Mouse (Mus musculus) embryonic facial prominence, embryonic 15.5 days (tissue): ENCODE data around the gene Fbf1. TPM values are rescaled to one million over a fixed set of nuclear protein-coding genes. Genes with fewer than 3 reads are reported as not detected.
A peak's percentile ranks its signal among the peaks of the same experiment; 100 is the strongest.

Experiments used
- ATAC-seq: fragments of 200-750 bp; cut with Nextera tagmentation; 2 replicates; pipeline ENCODE4 v1.8.0; 2017; ENCODE audit warnings: low read depth, moderate TSS enrichment; ENCODE audit not compliant: insufficient number of reproducible peaks, low FRiP score, low TSS enrichment
- H3K27ac ChIP-seq: fragments of 300-500 bp; sonication (generic); replicated peaks from 2 replicates; pipeline ENCODE4 v1.5.1; 2015; ENCODE audit warnings: mild to moderate bottlenecking, inconsistent platforms
- H3K27me3 ChIP-seq: fragments of 300-500 bp; sonication (generic); 2 replicates; pipeline ENCODE4 v1.6.1; 2015; ENCODE audit warnings: inconsistent platforms
- H3K36me3 ChIP-seq: fragments of 300-500 bp; sonication (generic); 2 replicates; pipeline ENCODE4 v1.6.1; 2015; ENCODE audit warnings: mild to moderate bottlenecking, inconsistent platforms
- H3K4me1 ChIP-seq: fragments of 300-500 bp; sonication (generic); 2 replicates; pipeline ENCODE4 v1.6.1; 2015; ENCODE audit warnings: inconsistent platforms
- H3K4me2 ChIP-seq: fragments of 300-500 bp; sonication (generic); replicated peaks from 2 replicates; pipeline ENCODE4 v1.6.1; 2015; ENCODE audit warnings: mild to moderate bottlenecking, inconsistent platforms
- H3K4me3 ChIP-seq: fragments of 300-500 bp; sonication (generic); replicated peaks from 2 replicates; pipeline ENCODE4 v1.5.1; 2015; ENCODE audit warnings: mild to moderate bottlenecking, inconsistent platforms
- H3K9ac ChIP-seq: fragments of 300-500 bp; sonication (generic); 2 replicates; pipeline ENCODE4 v1.6.1; 2015; ENCODE audit warnings: inconsistent platforms
- H3K9me3 ChIP-seq: fragments of 300-500 bp; sonication (generic); replicated peaks from 2 replicates; pipeline ENCODE4 v1.6.1; 2016; ENCODE audit warnings: inconsistent platforms
- WGBS: fragments of 180-500 bp; shearing (Covaris S2); methylation state at CpG from one replicate; pipeline ENCODE4 v1.1.7; 2015; 5-methylcytosine and 5-hydroxymethylcytosine counted together
- polyA plus RNA-seq: library from polyadenylated mRNA; unstranded; fragments of >200 nt; fragmentation: Nextera tagmentation; extraction: Ambion mirVana; gene quantifications from 2 replicates; pipeline ENCODE4 v1.2.1, GENCODE M21; 2015

The Fbf1 gene
- polyA plus RNA-seq: 36.9 and 44.9 TPM in 2 replicates

DNA sequence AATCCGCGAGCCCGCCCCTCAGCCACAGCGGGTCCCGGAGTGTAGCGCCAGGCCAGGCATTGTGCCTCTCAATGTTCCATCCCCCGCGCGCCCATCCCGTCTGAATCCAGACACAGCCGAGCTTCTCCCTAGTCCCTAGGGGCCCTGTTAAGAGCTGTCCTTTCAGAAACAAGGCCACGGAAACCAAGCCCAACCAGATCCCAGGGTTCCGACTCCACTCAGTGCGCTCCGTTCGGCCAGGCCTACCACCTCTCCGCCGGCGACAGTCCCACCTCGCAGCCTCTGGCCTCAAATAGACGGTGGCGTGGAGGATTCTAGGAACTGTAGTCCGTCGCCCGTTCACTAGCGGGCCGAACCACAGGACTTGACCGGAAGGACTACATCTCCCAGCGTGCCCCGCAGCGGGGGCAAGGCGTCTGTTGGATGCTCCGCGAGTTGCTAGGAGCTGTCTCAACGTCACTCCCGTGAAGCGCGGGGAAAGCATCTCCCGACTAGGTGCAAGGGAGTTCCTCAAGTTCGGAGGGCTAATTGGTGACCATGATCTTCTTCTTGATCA lies at the start of gene Fbf1:
Gene Fbf1, minus strand, starts transcription at position 283 of the 556 bp plus-strand sequence.
- under 1% methylated on average over 40 of the region's 40 CpGs for WGBS
- peak; percentile 97 for ATAC-seq

DNA sequence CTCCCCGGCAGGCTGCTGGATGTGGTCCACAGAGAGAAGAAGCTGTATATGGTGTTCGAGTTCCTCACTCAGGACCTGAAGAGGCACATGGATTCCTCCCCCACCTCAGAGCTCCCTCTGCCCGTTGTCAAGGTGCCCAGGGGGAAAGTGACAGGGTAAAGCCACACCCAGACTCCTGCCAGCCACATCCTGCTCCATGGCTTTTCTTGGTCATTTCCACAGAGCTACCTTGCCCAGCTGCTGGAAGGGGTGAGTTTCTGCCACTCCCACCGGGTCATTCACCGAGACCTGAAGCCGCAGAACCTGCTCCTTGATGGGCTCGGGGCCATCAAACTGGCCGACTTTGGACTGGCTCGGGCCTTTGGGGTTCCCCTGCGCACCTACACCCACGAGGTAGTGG lies 48.6 kb upstream of the Fbf1 start:
- no peak overlapping the region for H3K4me3 ChIP-seq
- no peak for ATAC-seq
- H3K36me3 ChIP-seq: no peaks in the 10 kb centered on the region
- H3K4me2 ChIP-seq: no peak overlapping the region
- no peak overlapping the region for H3K27ac ChIP-seq
- WGBS: 74% methylated on average over 11 of the region's 11 CpGs
- H3K27me3 ChIP-seq: peaks cover 11% of the 10 kb centered on the region; the same call in 1 of the 2 replicates
- H3K9me3 ChIP-seq: no peaks in the 10 kb centered on the region
- H3K4me1 ChIP-seq: peaks cover 19% of the 10 kb centered on the region
- H3K9ac ChIP-seq: no peak overlapping the region

More for the DNA sequence above, at the start of gene Fbf1:
- Histone ChIP-seq H3K36me3 (peaks cover 37% of the 10 kb centered on the region), H3K9ac (peak within 1 kb of the TSS; percentile 74), H3K9me3 (no peaks in the 10 kb centered on the region), H3K4me3 (peak within 1 kb of the TSS; percentile 79), H3K27ac (peak within 1 kb of the TSS; percentile 95), H3K4me1 (peaks cover 12% of the 10 kb centered on the region), H3K4me2 (peak within 1 kb of the TSS; percentile 70), H3K27me3 (no peaks in the 10 kb centered on the region)

DNA sequence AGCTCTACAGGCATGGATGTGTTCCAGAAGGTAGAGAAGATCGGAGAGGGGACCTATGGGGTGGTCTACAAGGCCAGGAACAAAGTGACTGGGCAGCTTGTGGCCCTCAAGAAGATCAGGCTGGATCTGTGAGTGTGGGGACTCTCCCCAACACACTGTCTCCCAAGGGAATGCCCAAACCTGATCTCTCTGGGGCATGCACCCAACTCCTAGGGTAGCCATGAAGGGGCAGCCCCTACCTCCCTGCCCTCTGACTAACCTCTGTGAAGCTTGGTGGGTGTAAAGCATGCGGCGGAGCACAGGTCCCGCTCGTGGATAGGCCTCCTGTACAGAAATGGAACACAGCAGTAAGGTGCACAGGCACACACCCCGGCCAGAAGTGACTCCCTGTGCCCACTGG lies 48.0 kb upstream of the Fbf1 start:
- ATAC-seq: no peak
- no peak overlapping the region for H3K9ac ChIP-seq
- no peak overlapping the region for H3K4me3 ChIP-seq
- peaks cover 23% of the 10 kb centered on the region for H3K4me1 ChIP-seq
- no peaks in the 10 kb centered on the region for H3K9me3 ChIP-seq
- H3K4me2 ChIP-seq: no peak overlapping the region
- H3K27ac ChIP-seq: no peak overlapping the region
- peaks cover 5% of the 10 kb centered on the region; the same call in 1 of the 2 replicates for H3K27me3 ChIP-seq
- no peaks in the 10 kb centered on the region for H3K36me3 ChIP-seq
- 95% methylated on average over 6 of the region's 6 CpGs for WGBS

DNA sequence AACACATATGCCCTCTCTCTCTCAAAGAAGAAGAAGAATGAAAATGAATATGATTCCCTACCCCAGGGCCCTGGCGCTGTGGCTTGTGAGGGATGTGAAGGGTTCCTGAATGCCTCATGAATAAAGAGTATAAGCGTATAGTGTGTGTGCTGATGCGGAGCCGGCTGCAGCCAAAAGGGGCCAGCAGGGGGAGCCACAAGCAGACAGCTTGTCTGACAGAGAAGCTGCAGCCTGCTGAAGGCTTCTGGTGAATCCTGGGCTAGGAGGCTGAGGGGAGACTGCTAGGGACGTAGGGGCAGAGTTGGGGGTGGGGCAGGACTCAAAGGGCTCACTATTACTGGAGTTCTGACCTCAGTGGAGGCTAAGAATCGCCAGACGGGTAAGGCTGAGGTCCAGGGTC lies 47.2 kb upstream of the Fbf1 start:
- ATAC-seq: no peak
- Histone ChIP-seq H3K27me3 (no peaks in the 10 kb centered on the region), H3K4me1 (peaks cover 23% of the 10 kb centered on the region), H3K4me3 (no peak overlapping the region), H3K27ac (no peak overlapping the region), H3K9ac (no peak overlapping the region), H3K4me2 (no peak overlapping the region), H3K9me3 (no peaks in the 10 kb centered on the region), H3K36me3 (no peaks in the 10 kb centered on the region)
- WGBS: 83% methylated on average over 7 of the region's 7 CpGs

DNA sequence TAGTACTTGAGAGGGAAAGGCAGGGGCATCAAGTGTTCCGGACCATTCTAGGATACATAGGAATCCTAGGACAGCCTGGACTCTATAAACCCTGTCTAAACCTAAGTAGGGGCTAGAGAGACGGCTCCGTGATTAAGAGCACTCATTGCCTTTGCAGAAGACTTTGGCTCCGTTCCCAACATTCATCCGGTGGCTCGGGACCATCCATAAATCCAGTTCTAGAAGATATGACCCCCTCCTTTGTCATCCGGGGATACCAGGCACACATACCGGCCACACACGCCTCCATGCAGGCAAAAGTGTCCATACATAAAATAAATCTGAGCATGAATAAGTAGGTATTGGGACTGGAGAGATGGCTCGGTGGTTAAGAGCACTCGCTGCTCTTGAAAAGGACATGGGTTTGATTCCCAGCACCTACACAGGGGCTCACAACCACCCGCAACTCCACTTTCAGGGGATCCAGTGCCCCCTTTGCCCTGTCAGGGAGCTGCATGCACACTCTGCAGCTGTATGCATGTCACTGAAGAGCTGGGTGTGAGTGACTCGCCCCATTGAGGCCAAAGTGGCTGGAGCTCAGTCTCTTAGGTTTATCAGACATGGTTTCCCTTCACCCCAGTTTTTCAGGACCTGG lies 46.0 kb upstream of the Fbf1 start:
- Histone ChIP-seq H3K27me3 (no peaks in the 10 kb centered on the region), H3K9ac (no peak overlapping the region), H3K4me2 (no peak overlapping the region), H3K27ac (no peak overlapping the region), H3K36me3 (no peaks in the 10 kb centered on the region), H3K9me3 (no peaks in the 10 kb centered on the region), H3K4me1 (peaks cover 12% of the 10 kb centered on the region), H3K4me3 (no peak overlapping the region)
- WGBS: 90% methylated on average over 13 of the region's 13 CpGs
- ATAC-seq: no peak

DNA sequence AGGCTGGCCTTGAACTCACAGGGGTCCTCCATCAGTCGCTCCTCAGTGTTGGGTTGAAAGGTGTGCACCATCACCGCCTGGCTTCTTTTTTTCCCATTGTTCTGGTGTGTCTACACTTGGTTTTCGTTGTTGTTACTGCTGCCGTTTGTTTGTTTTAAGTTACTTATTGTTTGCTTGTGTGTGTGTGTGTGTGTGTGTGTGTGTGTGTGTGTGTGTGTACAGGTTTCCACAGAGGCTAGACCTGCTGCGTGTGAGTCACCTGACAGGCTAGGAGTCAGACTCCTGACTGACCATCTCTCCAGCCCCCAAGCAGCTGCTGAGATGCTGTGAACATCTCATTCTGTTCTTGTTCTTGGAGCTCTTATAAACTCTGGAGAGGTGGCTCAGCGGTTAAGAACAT lies 44.9 kb upstream of the Fbf1 start:
- H3K36me3 ChIP-seq: no peaks in the 10 kb centered on the region
- WGBS: 88% methylated on average over 6 of the region's 6 CpGs
- ATAC-seq: no peak

DNA sequence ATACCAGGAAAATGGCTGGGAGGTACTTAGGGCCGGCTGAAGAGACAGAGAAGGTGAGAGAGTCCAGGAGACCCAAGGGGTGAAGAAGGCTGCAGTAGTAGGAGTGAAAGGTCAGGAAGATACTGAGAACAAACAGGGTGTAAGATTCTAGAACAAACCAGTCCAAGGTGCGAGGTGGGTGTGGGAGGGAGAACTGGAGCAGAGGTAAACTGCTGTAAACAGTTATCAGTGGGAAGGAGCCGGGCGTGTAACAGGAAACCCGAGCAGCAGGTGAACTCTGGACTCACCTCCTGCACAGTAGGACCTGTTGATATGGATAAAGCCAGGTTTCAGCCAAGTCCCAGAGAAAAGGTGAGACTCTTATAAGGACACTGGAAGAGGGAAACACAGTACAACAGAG lies 42.7 kb upstream of the Fbf1 start:
- Histone ChIP-seq H3K36me3 (peaks cover 18% of the 10 kb centered on the region), H3K9ac (no peak overlapping the region), H3K4me1 (0 out of 2 replicates have a peak, but pooled peaks cover 4% of the 10 kb centered on the region), H3K27ac (no peak overlapping the region), H3K9me3 (no peaks in the 10 kb centered on the region), H3K27me3 (no peaks in the 10 kb centered on the region), H3K4me2 (no peak overlapping the region), H3K4me3 (no peak overlapping the region)
- ATAC-seq: no peak
- WGBS: 66% methylated on average over 5 of the region's 5 CpGs

More for the DNA sequence above, 44.9 kb upstream of the Fbf1 start:
- no peak overlapping the region for H3K4me3 ChIP-seq
- H3K9ac ChIP-seq: no peak overlapping the region
- 0 out of 2 replicates have a peak, but pooled peaks cover 4% of the 10 kb centered on the region for H3K4me1 ChIP-seq
- no peaks in the 10 kb centered on the region for H3K27me3 ChIP-seq
- no peak overlapping the region for H3K4me2 ChIP-seq
- H3K27ac ChIP-seq: no peak overlapping the region
- no peaks in the 10 kb centered on the region for H3K9me3 ChIP-seq

DNA sequence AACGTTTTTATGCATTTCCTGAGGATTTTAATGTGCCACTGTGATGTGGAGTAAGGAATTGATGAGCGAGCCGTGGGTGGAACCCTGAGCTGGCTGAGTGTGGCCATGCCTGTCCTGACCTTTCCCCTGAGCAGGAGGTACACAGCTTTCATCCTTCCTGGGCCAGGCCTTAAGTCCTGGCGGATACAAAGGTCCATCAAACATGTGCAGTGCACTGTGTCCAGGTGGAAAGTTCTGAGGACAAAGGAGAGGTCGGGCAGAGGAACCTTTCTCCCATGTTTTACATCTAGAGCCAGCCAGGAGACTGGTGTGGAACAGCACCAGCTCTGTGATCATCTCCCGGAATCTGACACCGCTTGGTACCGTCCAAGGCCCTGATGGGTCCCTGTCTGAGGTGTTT lies 41.3 kb upstream of the Fbf1 start:
- Histone ChIP-seq H3K36me3 (peaks cover 27% of the 10 kb centered on the region), H3K9ac (no peak overlapping the region), H3K9me3 (no peaks in the 10 kb centered on the region), H3K27me3 (no peaks in the 10 kb centered on the region), H3K4me2 (no peak overlapping the region), H3K4me3 (no peak overlapping the region), H3K27ac (no peak overlapping the region), H3K4me1 (0 out of 2 replicates have a peak, but pooled peaks cover 4% of the 10 kb centered on the region)
- ATAC-seq: no peak
- WGBS: 78% methylated on average over 8 of the region's 8 CpGs

DNA sequence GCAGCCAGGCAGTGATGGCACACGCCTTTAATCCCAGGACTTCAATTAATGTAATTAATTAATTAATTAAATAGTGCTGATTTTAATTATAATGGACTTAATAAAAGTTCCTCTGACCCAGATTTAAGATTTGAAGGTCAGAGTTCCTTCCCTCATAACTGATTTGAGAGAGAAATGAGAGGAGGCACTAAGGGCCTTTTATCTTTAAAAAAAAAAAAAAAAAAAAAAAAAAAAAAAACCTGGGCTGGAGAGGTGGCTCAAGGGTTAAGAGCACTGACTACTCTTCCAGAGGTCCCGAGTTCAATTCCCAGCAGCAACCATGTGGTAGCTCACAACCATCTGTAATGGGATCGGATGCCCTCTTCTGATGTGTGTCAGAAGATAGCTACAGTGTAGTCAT lies 40.7 kb upstream of the Fbf1 start:
- no peaks in the 10 kb centered on the region for H3K9me3 ChIP-seq
- no peaks in the 10 kb centered on the region for H3K27me3 ChIP-seq
- 0 out of 2 replicates have a peak, but pooled peaks cover 4% of the 10 kb centered on the region for H3K4me1 ChIP-seq
- H3K4me2 ChIP-seq: no peak overlapping the region
- H3K27ac ChIP-seq: no peak overlapping the region
- ATAC-seq: no peak
- 71% methylated on average over 3 of the region's 3 CpGs for WGBS
- no peak overlapping the region for H3K4me3 ChIP-seq
- H3K36me3 ChIP-seq: peaks cover 27% of the 10 kb centered on the region
- H3K9ac ChIP-seq: no peak overlapping the region

DNA sequence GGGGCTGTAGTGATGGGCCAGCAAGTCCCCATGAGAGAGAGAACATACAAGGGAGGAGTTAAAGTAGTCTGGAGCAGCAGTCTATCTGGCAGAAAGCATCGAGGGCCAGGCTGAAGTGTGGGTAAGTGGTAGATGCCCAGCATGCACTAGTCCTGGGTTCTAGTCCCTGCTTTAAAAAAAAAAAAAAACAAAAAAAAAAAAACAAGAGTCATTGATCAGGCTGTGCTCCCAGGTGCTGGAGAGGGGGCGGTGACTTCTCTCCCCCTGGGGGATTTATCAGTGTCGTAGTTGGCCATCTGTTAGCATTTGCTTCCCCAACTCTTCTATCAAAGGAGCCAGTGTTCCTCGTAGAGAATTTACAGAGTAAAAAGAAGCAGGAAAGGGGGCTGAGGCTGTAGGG lies 38.7 kb upstream of the Fbf1 start:
- no peak overlapping the region for H3K9ac ChIP-seq
- peaks cover 33% of the 10 kb centered on the region for H3K36me3 ChIP-seq
- H3K4me1 ChIP-seq: 0 out of 2 replicates have a peak, but pooled peaks cover 4% of the 10 kb centered on the region
- no peak overlapping the region for H3K27ac ChIP-seq
- no peak overlapping the region for H3K4me2 ChIP-seq
- ATAC-seq: no peak
- no peak overlapping the region for H3K4me3 ChIP-seq
- no peaks in the 10 kb centered on the region for H3K9me3 ChIP-seq
- no peaks in the 10 kb centered on the region for H3K27me3 ChIP-seq
- 50% methylated on average over 4 of the region's 4 CpGs for WGBS

DNA sequence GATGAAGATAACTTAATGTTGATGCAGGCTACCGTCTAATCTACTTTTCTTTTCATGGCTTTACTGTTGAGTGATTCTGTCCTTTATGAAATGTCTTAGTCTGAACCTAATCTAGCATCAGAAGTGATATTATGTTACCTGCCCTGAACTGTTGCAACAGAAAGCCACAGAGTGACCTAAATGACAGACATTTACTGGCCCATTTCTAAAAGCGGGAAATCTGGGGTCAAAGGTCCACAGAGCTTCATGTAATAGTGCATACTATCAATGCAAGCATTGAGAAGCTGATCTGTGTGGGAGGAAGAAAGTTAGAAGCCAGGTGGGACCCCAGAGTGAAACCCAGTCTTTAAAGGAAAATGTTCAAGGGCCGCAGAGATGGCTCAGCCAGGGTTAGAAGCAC lies 35.2 kb upstream of the Fbf1 start:
- Histone ChIP-seq H3K9me3 (no peaks in the 10 kb centered on the region), H3K36me3 (peaks cover 33% of the 10 kb centered on the region), H3K27me3 (no peaks in the 10 kb centered on the region), H3K9ac (no peak overlapping the region), H3K4me1 (peaks cover 6% of the 10 kb centered on the region), H3K27ac (no peak overlapping the region), H3K4me3 (no peak overlapping the region), H3K4me2 (no peak overlapping the region)
- 93% methylated on average over 3 of the region's 3 CpGs for WGBS
- no peak for ATAC-seq

DNA sequence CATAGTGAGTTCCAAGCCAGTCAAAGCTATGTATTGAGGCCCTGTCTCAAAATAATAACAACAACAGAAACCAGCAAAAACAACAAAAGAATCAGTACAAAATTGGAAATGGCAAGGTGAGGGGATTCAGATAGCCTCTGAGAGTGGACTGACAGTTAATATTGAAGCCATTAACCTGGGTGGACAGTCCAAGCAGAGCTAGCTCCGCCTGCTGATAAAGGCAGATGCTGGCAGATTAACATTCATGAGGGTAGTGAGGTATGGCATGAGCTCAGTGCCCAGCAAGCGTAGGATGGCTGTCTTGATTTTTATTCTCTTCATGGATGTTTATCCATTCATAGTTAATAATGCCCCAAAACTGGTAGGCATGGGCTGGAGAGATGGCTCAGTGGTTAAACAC lies 33.2 kb upstream of the Fbf1 start:
- ATAC-seq: no peak
- no peaks in the 10 kb centered on the region for H3K27me3 ChIP-seq
- WGBS: 85% methylated on average over 2 of the region's 2 CpGs

More for the DNA sequence above, 33.2 kb upstream of the Fbf1 start:
- no peak overlapping the region for H3K27ac ChIP-seq
- peaks cover 17% of the 10 kb centered on the region for H3K4me1 ChIP-seq
- no peak overlapping the region for H3K4me2 ChIP-seq
- H3K4me3 ChIP-seq: no peak overlapping the region
- peaks cover 23% of the 10 kb centered on the region for H3K36me3 ChIP-seq
- H3K9me3 ChIP-seq: no peaks in the 10 kb centered on the region
- H3K9ac ChIP-seq: no peak overlapping the region
